Mouse (Mus musculus): ENCODE results near the gene Gm14744. TPM values are rescaled to one million over a fixed set of nuclear protein-coding genes. Genes with fewer than 3 reads are reported as not detected.

Gm14744 gene
- not detected in 2 replicates for polyA plus RNA-seq (2012; ENCODE audit: low replicate concordance)

DNA sequence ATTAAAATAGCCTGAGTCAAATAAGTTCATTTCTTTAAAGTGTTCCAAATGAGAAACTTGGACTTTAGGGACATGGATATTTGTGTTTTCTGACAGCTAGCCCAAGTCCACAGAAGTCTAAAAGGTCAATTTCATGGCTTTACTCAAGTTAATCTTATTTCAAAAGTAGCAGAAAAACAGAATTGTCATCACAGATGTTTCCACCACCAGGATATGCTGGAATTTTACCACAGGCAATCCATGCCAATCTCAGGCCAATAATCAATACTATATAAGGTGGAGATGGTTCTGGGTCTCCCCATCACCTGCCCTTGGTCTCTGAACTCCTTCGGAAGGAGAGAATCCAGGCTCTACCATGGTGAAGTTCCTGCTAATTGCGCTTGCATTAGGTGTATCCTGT lies at the start of gene Gm14744:
TSS of gene Gm14744 (plus strand) at position 301 of the 400 bp plus-strand sequence.

DNA sequence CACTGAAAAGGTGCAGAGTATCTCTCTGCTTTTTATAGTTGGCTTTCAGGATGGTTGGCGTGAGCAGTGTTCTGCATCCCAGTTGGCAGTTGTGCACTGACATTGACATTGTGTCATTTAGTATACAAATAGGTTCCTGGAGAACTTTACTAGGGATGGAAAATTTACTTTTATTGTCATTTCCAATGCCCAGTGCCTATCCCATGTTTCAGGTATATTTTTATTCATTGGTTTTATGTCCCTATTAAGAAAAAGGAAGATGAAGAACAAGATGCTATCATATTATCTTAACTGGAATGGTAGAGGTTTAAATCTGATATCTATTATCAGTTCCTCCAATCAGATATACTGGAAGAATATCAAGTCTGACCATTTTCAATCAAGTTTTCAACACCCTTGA lies 11.0 kb upstream of the Gm14744 start, which contains the start of gene Pbsn:
TSS of gene Pbsn (minus strand) at position 101 of the 400 bp plus-strand sequence.

Other genes starting within 250 kb of the Gm14744 start
- 23.6 and 69.0 TPM in 2 replicates for gene Prkx, start 68.5 kb upstream of the Gm14744 start, polyA plus RNA-seq (2012; ENCODE audit: low replicate concordance)
- not detected in 2 replicates for gene Pbsn, start 11.1 kb upstream of the Gm14744 start, polyA plus RNA-seq (2012; ENCODE audit: low replicate concordance)
- not detected in 2 replicates for gene 5430402E10Rik, start 60.3 kb downstream of the Gm14744 start, polyA plus RNA-seq (2012; ENCODE audit: low replicate concordance)
- not detected in 2 replicates for gene Obp1a, start 226.6 kb downstream of the Gm14744 start, polyA plus RNA-seq (2012; ENCODE audit: low replicate concordance)

All from hematopoietic multipotent progenitor cell, adult 10-12 weeks (in vitro differentiated cells).